Mouse (Mus musculus) C2C12 (cell line): ENCODE results near the gene Myl4.

ENCODE experiments used
- CEBPB ChIP-seq: IDR thresholded peaks from one replicate; pipeline ENCODE4 v1.6.1; 2011; ENCODE audit warnings: low read depth, mild to moderate bottlenecking, control low read depth, moderate library complexity
- CTCF ChIP-seq: IDR thresholded peaks from one replicate; pipeline ENCODE4 v1.5.1; 2011; ENCODE audit not compliant: control insufficient read depth, insufficient read depth, insufficient read length
- FOSL1 ChIP-seq: IDR thresholded peaks from one replicate; pipeline ENCODE4 v1.8.0; 2011; ENCODE audit warnings: mild to moderate bottlenecking, low read length; ENCODE audit not compliant: poor library complexity, insufficient read depth, severe bottlenecking
- MAX ChIP-seq: IDR thresholded peaks from one replicate; pipeline ENCODE4 v1.6.1; 2011; ENCODE audit warnings: mild to moderate bottlenecking, control low read depth
- MYOD1 ChIP-seq: IDR thresholded peaks from one replicate; pipeline ENCODE4 v1.6.1; 2011; ENCODE audit warnings: low read depth; ENCODE audit not compliant: control insufficient read depth, insufficient read length
- USF1 ChIP-seq: IDR thresholded peaks from one replicate; pipeline ENCODE4 v1.6.1; 2011; ENCODE audit warnings: low read depth, mild to moderate bottlenecking, control low read depth, moderate library complexity

- TF ChIP-seq CTCF (no peak), CEBPB (no peak), FOSL1 (no peak), MAX (no peak), USF1 (no peak), MYOD1 (no peak)
Measured at GRCm38 (mm10) chr11:104536843-104537242, 13.6 kb upstream of the Myl4 start.
